Mouse (Mus musculus): ENCODE results near the gene Trpc4ap. TPM values are rescaled to one million over a fixed set of nuclear protein-coding genes. Genes with fewer than 3 reads are reported as not detected.
A peak's percentile ranks its signal among the peaks of the same experiment; 100 is the strongest.

Trpc4ap gene
- polyA plus RNA-seq, 1 experiment: 70.5 TPM

DNA sequence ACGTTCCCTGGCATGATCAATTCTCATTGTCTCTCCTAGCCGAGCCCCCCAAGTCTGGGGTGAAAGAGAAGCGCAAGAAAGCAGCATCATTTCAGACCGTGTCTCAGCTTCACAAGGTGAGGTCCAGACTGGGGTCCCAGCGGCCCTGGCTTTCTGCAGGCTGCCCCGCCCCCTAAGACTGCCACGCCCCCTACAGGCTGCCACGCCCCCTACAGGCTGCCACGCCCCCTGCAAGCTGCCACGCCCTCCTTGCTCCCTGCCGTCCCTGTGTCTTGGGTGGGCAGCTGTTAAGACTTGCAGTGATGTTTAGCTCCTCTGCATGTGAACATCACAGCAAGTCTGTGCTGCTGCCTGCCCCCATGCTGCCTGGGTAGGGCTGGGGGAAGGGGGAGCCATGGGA, 69.6 kb downstream of the Trpc4ap start:
- H3K4me3 ChIP-seq (ENCODE audit: insufficient read depth, poor library complexity, severe bottlenecking): no peak overlapping the region
- H3K79me2 ChIP-seq (ENCODE audit: control insufficient read depth, insufficient read depth): no peaks in the 10 kb centered on the region
- H3K79me3 ChIP-seq (ENCODE audit: low read depth): no peaks in the 10 kb centered on the region
- no peak overlapping the region for H3ac ChIP-seq (ENCODE audit: control insufficient read depth, insufficient read length, low read depth)
- H3K36me3 ChIP-seq (ENCODE audit: control insufficient read depth, insufficient read depth): no peaks in the 10 kb centered on the region
- no peak for TF ChIP-seq CEBPB (IDR thresholded peaks at IDR 0.05; ENCODE audit: low read depth)
- no peak for TF ChIP-seq MAX (IDR thresholded peaks at IDR 0.05)
- TF ChIP-seq USF1 (IDR thresholded peaks at IDR 0.05; ENCODE audit: low read depth): no peak
- no peak for TF ChIP-seq FOSL1 (IDR thresholded peaks at IDR 0.05; ENCODE audit: insufficient read depth, low read length, poor library complexity, severe bottlenecking)
- no peak for TF ChIP-seq CTCF (IDR thresholded peaks at IDR 0.05; ENCODE audit: control insufficient read depth, insufficient read depth, insufficient read length)
- no peaks in the 10 kb centered on the region for H3K27me3 ChIP-seq (ENCODE audit: control insufficient read depth, insufficient read depth, insufficient read length)

GRCm38 (mm10) chr2:155619817-155620216, 72.4 kb downstream of the Trpc4ap start:
- H3ac ChIP-seq (ENCODE audit: control insufficient read depth, insufficient read length, low read depth): no peak overlapping the region
- TF ChIP-seq FOSL1 (IDR thresholded peaks at IDR 0.05; ENCODE audit: insufficient read depth, low read length, poor library complexity, severe bottlenecking) (no peak), CEBPB (IDR thresholded peaks at IDR 0.05; ENCODE audit: low read depth) (no peak), MAX (IDR thresholded peaks at IDR 0.05) (no peak), MYOG (IDR thresholded peaks at IDR 0.05; ENCODE audit: control insufficient read depth, extremely low read depth, insufficient read length) (no peak), MYOD1 (IDR thresholded peaks at IDR 0.05; ENCODE audit: control insufficient read depth, insufficient read length, low read depth) (no peak), USF1 (IDR thresholded peaks at IDR 0.05; ENCODE audit: low read depth) (no peak), CTCF (IDR thresholded peaks at IDR 0.05; ENCODE audit: control insufficient read depth, insufficient read depth, insufficient read length) (peak; percentile 78)

DNA sequence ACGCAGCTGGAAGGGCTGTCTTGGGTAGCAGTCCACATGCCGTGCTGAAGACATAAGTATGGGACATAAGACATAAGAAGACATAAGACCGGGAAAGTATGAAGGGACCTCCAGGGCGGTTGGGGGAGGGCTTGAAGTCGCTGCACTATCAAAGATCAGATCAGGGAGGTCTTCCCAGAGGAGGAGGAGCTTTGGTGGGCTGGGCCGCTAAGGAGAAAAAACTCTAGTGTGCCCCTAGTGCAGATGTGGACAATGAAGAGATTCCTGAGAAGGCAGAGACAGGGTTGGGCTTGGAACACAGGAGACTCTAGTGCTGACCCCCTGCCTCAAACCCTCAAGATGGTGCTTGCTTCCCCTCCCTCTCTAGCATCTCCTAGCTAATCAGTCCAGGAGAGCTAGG, 75.2 kb downstream of the Trpc4ap start:
- Histone ChIP-seq H3K79me2 (ENCODE audit: control insufficient read depth, insufficient read depth) (no peaks in the 10 kb centered on the region), H3ac (ENCODE audit: control insufficient read depth, insufficient read length, low read depth) (no peak overlapping the region), H3K79me3 (ENCODE audit: low read depth) (no peaks in the 10 kb centered on the region), H3K27me3 (ENCODE audit: control insufficient read depth, insufficient read depth, insufficient read length) (peaks cover 22% of the 10 kb centered on the region), H3K4me3 (ENCODE audit: insufficient read depth, poor library complexity, severe bottlenecking) (no peak overlapping the region), H3K36me3 (ENCODE audit: control insufficient read depth, insufficient read depth) (no peaks in the 10 kb centered on the region)
- TF ChIP-seq MYOD1 (IDR thresholded peaks at IDR 0.05; ENCODE audit: control insufficient read depth, insufficient read length, low read depth) (no peak), CTCF (IDR thresholded peaks at IDR 0.05; ENCODE audit: control insufficient read depth, insufficient read depth, insufficient read length) (no peak), FOSL1 (IDR thresholded peaks at IDR 0.05; ENCODE audit: insufficient read depth, low read length, poor library complexity, severe bottlenecking) (no peak), CEBPB (IDR thresholded peaks at IDR 0.05; ENCODE audit: low read depth) (no peak), USF1 (IDR thresholded peaks at IDR 0.05; ENCODE audit: low read depth) (no peak), MYOG (IDR thresholded peaks at IDR 0.05; ENCODE audit: control insufficient read depth, extremely low read depth, insufficient read length) (no peak), MAX (IDR thresholded peaks at IDR 0.05) (no peak)

More at GRCm38 (mm10) chr2:155619817-155620216, 72.4 kb downstream of the Trpc4ap start:
- Histone ChIP-seq H3K79me2 (ENCODE audit: control insufficient read depth, insufficient read depth) (no peaks in the 10 kb centered on the region), H3K27me3 (ENCODE audit: control insufficient read depth, insufficient read depth, insufficient read length) (peaks cover 8% of the 10 kb centered on the region), H3K36me3 (ENCODE audit: control insufficient read depth, insufficient read depth) (no peaks in the 10 kb centered on the region), H3K79me3 (ENCODE audit: low read depth) (no peaks in the 10 kb centered on the region), H3K4me3 (ENCODE audit: insufficient read depth, poor library complexity, severe bottlenecking) (no peak overlapping the region)

- no peaks in the 10 kb centered on the region for H3K79me3 ChIP-seq (ENCODE audit: low read depth)
Measured at GRCm38 (mm10) chr2:155613953-155614352, 78.2 kb downstream of the Trpc4ap start.

DNA sequence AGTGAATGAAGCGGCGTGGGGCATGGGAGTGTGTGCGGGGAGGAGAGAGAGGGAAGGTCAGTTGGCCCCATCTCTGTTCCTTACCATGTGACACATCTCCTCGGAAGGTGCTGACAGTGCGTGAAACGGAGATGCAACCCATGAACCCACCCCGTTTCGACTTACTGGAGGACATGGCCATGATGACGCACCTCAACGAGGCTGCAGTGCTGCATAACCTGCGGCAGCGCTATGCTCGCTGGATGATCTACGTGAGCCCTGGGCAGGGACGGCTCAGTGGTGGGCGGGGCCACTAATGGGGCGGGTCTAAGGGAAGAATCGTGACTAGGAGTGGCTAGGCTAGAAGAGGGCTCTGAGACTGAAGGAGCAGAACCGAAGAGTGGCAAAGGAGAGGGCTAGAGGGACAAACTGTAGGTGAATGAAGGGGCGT, 78.8 kb downstream of the Trpc4ap start:
- Histone ChIP-seq H3K79me2 (ENCODE audit: control insufficient read depth, insufficient read depth) (no peaks in the 10 kb centered on the region), H3K27me3 (ENCODE audit: control insufficient read depth, insufficient read depth, insufficient read length) (peaks cover 41% of the 10 kb centered on the region), H3ac (ENCODE audit: control insufficient read depth, insufficient read length, low read depth) (no peak overlapping the region), H3K4me3 (ENCODE audit: insufficient read depth, poor library complexity, severe bottlenecking) (no peak overlapping the region), H3K36me3 (ENCODE audit: control insufficient read depth, insufficient read depth) (no peaks in the 10 kb centered on the region), H3K79me3 (ENCODE audit: low read depth) (no peaks in the 10 kb centered on the region)
- TF ChIP-seq USF1 (IDR thresholded peaks at IDR 0.05; ENCODE audit: low read depth) (no peak), MYOG (IDR thresholded peaks at IDR 0.05; ENCODE audit: control insufficient read depth, extremely low read depth, insufficient read length) (no peak), CEBPB (IDR thresholded peaks at IDR 0.05; ENCODE audit: low read depth) (no peak)

More at GRCm38 (mm10) chr2:155613953-155614352, 78.2 kb downstream of the Trpc4ap start:
- no peak overlapping the region for H3ac ChIP-seq (ENCODE audit: control insufficient read depth, insufficient read length, low read depth)
- no peaks in the 10 kb centered on the region for H3K79me2 ChIP-seq (ENCODE audit: control insufficient read depth, insufficient read depth)
- peaks cover 38% of the 10 kb centered on the region for H3K27me3 ChIP-seq (ENCODE audit: control insufficient read depth, insufficient read depth, insufficient read length)
- TF ChIP-seq MAX (IDR thresholded peaks at IDR 0.05): no peak
- no peak for TF ChIP-seq USF1 (IDR thresholded peaks at IDR 0.05; ENCODE audit: low read depth)
- no peaks in the 10 kb centered on the region for H3K36me3 ChIP-seq (ENCODE audit: control insufficient read depth, insufficient read depth)
- H3K4me3 ChIP-seq (ENCODE audit: insufficient read depth, poor library complexity, severe bottlenecking): no peak overlapping the region

DNA sequence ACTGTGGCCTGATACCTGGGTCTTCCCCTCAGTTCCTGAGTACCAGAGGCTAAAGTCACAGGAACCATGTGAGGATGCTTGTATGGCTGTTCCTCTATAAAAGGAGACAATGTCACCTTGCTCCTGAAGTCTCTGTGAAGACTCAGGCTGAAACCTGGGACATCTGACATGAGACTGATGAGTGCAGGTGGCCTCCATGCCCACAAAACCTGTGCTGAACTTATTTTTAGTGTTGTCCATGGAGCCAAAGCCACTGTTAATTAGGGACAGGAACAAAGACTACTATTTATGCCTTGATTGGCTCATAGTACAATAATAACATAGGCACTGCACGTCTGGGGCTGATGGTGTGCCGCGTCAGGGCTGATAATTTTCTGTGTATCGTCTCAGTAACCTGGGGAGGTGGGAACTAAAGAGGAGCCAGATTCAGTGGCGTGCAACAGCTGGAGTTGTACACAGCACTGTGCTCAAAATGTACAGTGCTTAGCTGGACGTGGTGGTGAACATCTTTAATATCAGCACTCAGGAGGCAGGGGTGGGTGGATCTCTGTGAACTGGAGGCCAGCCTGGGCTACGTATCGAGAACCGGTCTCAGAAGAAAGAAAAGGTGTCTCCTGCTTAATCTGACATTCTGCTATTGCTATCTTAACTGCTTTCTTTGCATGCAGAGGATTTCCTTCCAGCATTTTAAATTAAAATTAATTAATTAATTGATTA, 80.2 kb downstream of the Trpc4ap start:
- H3ac ChIP-seq (ENCODE audit: control insufficient read depth, insufficient read length, low read depth): no peak overlapping the region
- no peak for TF ChIP-seq CEBPB (IDR thresholded peaks at IDR 0.05; ENCODE audit: low read depth)
- no peak for TF ChIP-seq MYOG (IDR thresholded peaks at IDR 0.05; ENCODE audit: control insufficient read depth, extremely low read depth, insufficient read length)
- TF ChIP-seq MAX (IDR thresholded peaks at IDR 0.05): no peak
- TF ChIP-seq FOSL1 (IDR thresholded peaks at IDR 0.05; ENCODE audit: insufficient read depth, low read length, poor library complexity, severe bottlenecking): no peak
- no peak for TF ChIP-seq USF1 (IDR thresholded peaks at IDR 0.05; ENCODE audit: low read depth)
- TF ChIP-seq CTCF (IDR thresholded peaks at IDR 0.05; ENCODE audit: control insufficient read depth, insufficient read depth, insufficient read length): no peak
- TF ChIP-seq MYOD1 (IDR thresholded peaks at IDR 0.05; ENCODE audit: control insufficient read depth, insufficient read length, low read depth): no peak
- H3K36me3 ChIP-seq (ENCODE audit: control insufficient read depth, insufficient read depth): no peaks in the 10 kb centered on the region
- H3K79me2 ChIP-seq (ENCODE audit: control insufficient read depth, insufficient read depth): no peaks in the 10 kb centered on the region
- no peaks in the 10 kb centered on the region for H3K79me3 ChIP-seq (ENCODE audit: low read depth)
- H3K27me3 ChIP-seq (ENCODE audit: control insufficient read depth, insufficient read depth, insufficient read length): peaks cover 41% of the 10 kb centered on the region
- no peak overlapping the region for H3K4me3 ChIP-seq (ENCODE audit: insufficient read depth, poor library complexity, severe bottlenecking)
